Mouse (Mus musculus): ENCODE measurements around the gene Odam. TPM values are rescaled to one million over a fixed set of nuclear protein-coding genes. Genes with fewer than 3 reads are reported as not detected.

Gene Odam
- total RNA-seq (2021), result not detected
- not detected in 2 replicates for polyA plus RNA-seq (2012; rRNA removed)
- long read RNA-seq, result 0 reads

DNA sequence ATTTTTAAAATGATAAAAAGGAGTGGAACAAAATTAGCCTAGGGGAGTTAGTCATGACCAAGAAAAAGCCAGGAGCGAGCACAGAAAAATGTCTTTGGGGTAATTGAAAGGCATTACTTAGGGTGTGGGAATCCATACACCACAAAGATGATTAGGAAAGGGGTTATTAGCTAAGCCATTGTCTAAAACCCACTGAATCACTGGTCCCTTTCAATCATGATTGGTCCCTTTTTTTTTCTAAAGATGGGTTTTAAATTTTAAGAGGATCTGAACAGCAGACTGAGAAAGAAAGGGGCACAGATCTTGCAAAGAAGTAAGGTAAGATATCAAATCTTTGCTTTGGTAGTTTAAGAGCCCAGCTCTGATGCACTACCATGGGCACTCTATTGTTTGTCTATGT, at the start of gene Odam:
TSS of gene Odam (plus strand) at position 301 of the 400 bp plus-strand sequence.
- no peak for DNase-seq

DNA sequence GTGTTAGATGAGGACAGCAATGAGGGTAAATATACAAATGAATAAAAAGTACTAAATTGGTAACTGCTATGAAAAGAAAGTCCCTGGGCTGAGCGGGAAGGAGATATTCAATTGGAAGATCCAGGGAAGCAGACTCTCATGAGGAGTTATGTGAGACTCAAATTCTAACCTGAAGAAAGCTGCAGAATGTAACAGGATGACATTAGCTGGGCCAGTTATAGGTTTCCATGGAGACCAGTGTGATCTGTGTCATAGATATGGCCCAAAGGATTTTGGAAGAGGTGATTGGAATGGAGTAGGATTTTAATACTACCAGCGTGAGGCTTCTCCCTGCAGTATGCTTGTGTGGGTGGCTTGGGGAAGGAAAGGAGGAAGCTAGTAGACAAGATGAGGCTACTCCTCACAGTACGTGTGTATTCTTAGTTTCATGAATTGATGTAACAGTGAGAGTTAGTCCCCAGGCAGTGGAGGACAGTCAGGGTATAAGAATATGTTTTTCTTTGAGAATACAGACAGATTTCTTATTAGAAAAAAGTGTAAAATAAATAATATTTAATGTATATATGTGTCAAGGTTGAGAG, 29.6 kb upstream of the Odam start:
- DNase-seq, result no peak

DNA sequence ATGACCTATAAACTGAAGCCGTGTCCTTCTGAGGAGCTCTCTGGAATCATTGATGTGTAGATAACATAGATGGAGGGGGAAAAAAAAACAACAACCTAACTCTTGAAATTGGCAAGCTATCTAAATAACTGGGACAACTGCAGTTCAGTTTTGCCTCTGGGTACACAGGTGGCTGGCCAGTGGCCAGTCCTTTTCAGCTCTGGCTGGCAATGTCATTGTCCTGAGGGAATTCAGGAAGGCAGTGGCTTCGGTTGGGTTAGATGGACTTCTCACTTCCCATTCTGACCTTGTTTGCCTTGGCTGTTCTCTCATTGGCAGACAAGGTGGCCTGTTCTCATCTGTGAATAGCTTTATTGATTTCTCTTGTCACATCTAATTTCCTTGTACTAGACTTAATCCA, 14.7 kb upstream of the Odam start:
- no peak for DNase-seq

GRCm38 (mm10) chr5:87871423-87871822, 13.4 kb upstream of the Odam start:
- DNase-seq, result no peak

DNA sequence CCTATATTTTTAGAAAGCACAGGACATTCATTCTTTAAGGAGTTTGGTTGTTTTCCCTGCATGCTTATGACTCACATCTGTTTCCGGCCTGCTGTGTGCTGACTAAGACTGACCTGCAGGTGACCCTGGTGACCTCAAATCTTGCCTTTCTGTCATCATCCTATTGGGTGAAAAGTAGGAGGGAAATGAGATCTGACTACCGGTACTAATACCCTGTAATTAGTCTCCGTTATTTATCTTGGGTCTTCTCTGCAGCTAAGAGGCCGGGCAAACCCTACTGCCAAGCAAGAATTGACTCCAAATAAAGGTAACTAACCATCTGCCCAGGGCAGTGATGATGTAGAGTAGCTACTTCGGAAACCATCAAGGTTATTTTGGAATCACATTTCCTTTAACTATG, 40.5 kb downstream of the Odam start, which contains the start of gene Csn3:
TSS of gene Csn3 (plus strand) at position 208 of the 400 bp plus-strand sequence.
- DNase-seq, result no peak

GRCm38 (mm10) chr5:87931603-87932002, 46.8 kb downstream of the Odam start:
- no peak for DNase-seq

- DNase-seq, result no peak
Measured at GRCm38 (mm10) chr5:87940752-87941151, 55.9 kb downstream of the Odam start.

DNA sequence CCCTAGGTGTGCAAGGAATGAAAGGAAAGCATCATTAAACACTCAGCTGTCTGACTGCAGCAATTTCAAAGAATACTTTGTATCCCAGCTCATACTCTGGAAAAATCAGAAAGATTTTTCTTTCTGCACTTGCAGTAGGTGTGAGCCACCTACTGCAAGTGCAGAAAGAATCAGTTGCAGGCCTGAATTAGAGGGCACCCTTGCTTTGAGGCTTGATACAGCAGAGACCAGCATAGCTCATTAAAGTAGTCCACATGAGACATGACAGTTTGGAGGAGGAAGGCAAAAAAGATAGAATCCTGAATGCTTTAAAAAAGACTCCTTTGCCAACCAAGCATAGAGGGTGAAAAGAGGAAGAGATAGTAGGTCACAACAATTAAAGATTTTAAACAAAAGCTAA, 57.7 kb downstream of the Odam start:
- no peak for DNase-seq

Other genes with a start within 250 kb of the Odam start
- gene Csn1s1, start 218.8 kb upstream of the Odam start, total RNA-seq (2021), result not detected
- gene Csn1s1, start 218.8 kb upstream of the Odam start, polyA plus RNA-seq (2012; rRNA removed), result not detected in 2 replicates
- not detected for gene Csn2, start 185.4 kb upstream of the Odam start, total RNA-seq (2021)
- gene Csn2, start 185.4 kb upstream of the Odam start, polyA plus RNA-seq (2012; rRNA removed), result not detected in 2 replicates
- not detected for gene Csn1s2a, start 110.5 kb upstream of the Odam start, total RNA-seq (2021)
- not detected in 2 replicates for gene Csn1s2a, start 110.5 kb upstream of the Odam start, polyA plus RNA-seq (2012; rRNA removed)
- gene Csn1s2b, start 76.9 kb upstream of the Odam start, total RNA-seq (2021), result not detected
- gene Csn1s2b, start 76.9 kb upstream of the Odam start, polyA plus RNA-seq (2012; rRNA removed), result not detected in 2 replicates
- not detected for gene Prr27, start 59.3 kb upstream of the Odam start, total RNA-seq (2021)
- not detected in 2 replicates for gene Prr27, start 59.3 kb upstream of the Odam start, polyA plus RNA-seq (2012; rRNA removed)
- gene Csn3, start 40.5 kb downstream of the Odam start, total RNA-seq (2021), result not detected
- not detected in 2 replicates for gene Csn3, start 40.5 kb downstream of the Odam start, polyA plus RNA-seq (2012; rRNA removed)
- not detected for gene 2310003L06Rik, start 84.4 kb downstream of the Odam start, total RNA-seq (2021)
- gene 2310003L06Rik, start 84.4 kb downstream of the Odam start, polyA plus RNA-seq (2012; rRNA removed), result not detected in 2 replicates
- gene Gm28434, start 84.5 kb downstream of the Odam start, total RNA-seq (2021), result not detected
- gene Gm28434, start 84.5 kb downstream of the Odam start, polyA plus RNA-seq (2012; rRNA removed), result not detected in 2 replicates
- gene Cabs1, start 94.4 kb downstream of the Odam start, total RNA-seq (2021), result not detected
- gene Cabs1, start 94.4 kb downstream of the Odam start, polyA plus RNA-seq (2012; rRNA removed), result not detected in 2 replicates
- gene Smr3a, start 117.5 kb downstream of the Odam start, total RNA-seq (2021), result not detected
- gene Smr3a, start 117.5 kb downstream of the Odam start, polyA plus RNA-seq (2012; rRNA removed), result not detected in 2 replicates
- gene Smr2, start 201.5 kb downstream of the Odam start, total RNA-seq (2021), result not detected
- not detected in 2 replicates for gene Smr2, start 201.5 kb downstream of the Odam start, polyA plus RNA-seq (2012; rRNA removed)
- gene Gm11116, start 226.5 kb downstream of the Odam start, total RNA-seq (2021), result not detected
- not detected in 2 replicates for gene Gm11116, start 226.5 kb downstream of the Odam start, polyA plus RNA-seq (2012; rRNA removed)